Mouse (Mus musculus) megakaryocyte-erythroid progenitor cell, adult 5-6 weeks (primary cell): ENCODE measurements around the gene Dph1. TPM values are rescaled to one million over a fixed set of nuclear protein-coding genes. Genes with fewer than 3 reads are reported as not detected.

Experiments
- ATAC-seq: replicated peaks from 2 replicates; pipeline ENCODE4 v1.8.0; 2016; ENCODE audit warnings: mild to moderate bottlenecking, inconsistent platforms; ENCODE audit not compliant: severe bottlenecking, poor library complexity, low FRiP score, low TSS enrichment
- total RNA-seq, 2 experiments: library from RNA; stranded (forward) in 1 of 2; stranded (reverse) in 1 of 2; fragments of 200-1000, 215-1000 nt in 1 of 2; fragments of >200 nt in 1 of 2; fragmentation: Nextera tagmentation in 1 of 2; gene quantifications; 2 replicates each; pipeline ENCODE4 v1.2.3; 2014 to 2017

Gene Dph1
- total RNA-seq, 2 experiments from 2014 or later: 14.2 to 25.0 TPM

GRCm38 (mm10) chr11:75164051-75164450 lies 27.0 kb downstream of the Dph1 start:
- ATAC-seq: no peak

- no peak for ATAC-seq
Observed at GRCm38 (mm10) chr11:75163379-75163778, 27.7 kb downstream of the Dph1 start.

GRCm38 (mm10) chr11:75162591-75163080 lies 28.4 kb downstream of the Dph1 start:
- no peak for ATAC-seq

GRCm38 (mm10) chr11:75161417-75162008 lies 29.5 kb downstream of the Dph1 start:
- ATAC-seq: no peak

GRCm38 (mm10) chr11:75160954-75161353 lies 30.1 kb downstream of the Dph1 start:
- no peak for ATAC-seq

GRCm38 (mm10) chr11:75159564-75159963 lies 31.5 kb downstream of the Dph1 start:
- no peak for ATAC-seq

- no peak for ATAC-seq
Observed at GRCm38 (mm10) chr11:75158432-75158831, 32.6 kb downstream of the Dph1 start.

GRCm38 (mm10) chr11:75157901-75158300 lies 33.1 kb downstream of the Dph1 start:
- no peak for ATAC-seq

GRCm38 (mm10) chr11:75157037-75157436 lies 34.0 kb downstream of the Dph1 start:
- no peak for ATAC-seq

GRCm38 (mm10) chr11:75156416-75156815 lies 34.6 kb downstream of the Dph1 start:
- ATAC-seq: no peak

- ATAC-seq: no peak
Observed at GRCm38 (mm10) chr11:75155985-75156384, 35.1 kb downstream of the Dph1 start.

GRCm38 (mm10) chr11:75154053-75154585 lies 36.9 kb downstream of the Dph1 start:
- ATAC-seq: 0 out of 2 replicates have a peak, but pooled peaks have one; percentile 36

- ATAC-seq: no peak
Observed at GRCm38 (mm10) chr11:75152603-75153557, 38.2 kb downstream of the Dph1 start.

GRCm38 (mm10) chr11:75150346-75150745 lies 40.7 kb downstream of the Dph1 start:
- no peak for ATAC-seq

- no peak for ATAC-seq
Observed at GRCm38 (mm10) chr11:75148332-75149035, 42.6 kb downstream of the Dph1 start.

- ATAC-seq: no peak
Observed at GRCm38 (mm10) chr11:75147846-75148168, 43.2 kb downstream of the Dph1 start.

- ATAC-seq: 0 out of 2 replicates have a peak, but pooled peaks have one; percentile 4
Observed at GRCm38 (mm10) chr11:75147106-75147845, 43.8 kb downstream of the Dph1 start.

GRCm38 (mm10) chr11:75145841-75146240 lies 45.2 kb downstream of the Dph1 start:
- ATAC-seq: no peak

GRCm38 (mm10) chr11:75142749-75143148 lies 48.3 kb downstream of the Dph1 start:
- ATAC-seq: no peak
